Mouse (Mus musculus) naive thymus-derived CD4-positive, alpha-beta T cell, adult 2 months (primary cell): ENCODE results near the gene Rpl35.
A peak's percentile ranks its signal among the peaks of the same experiment; 100 is the strongest.
"Not testable (repeated sequence)": the region's sequence is repeated elsewhere in the genome, so short reads cannot be mapped to it uniquely, and the experiment has no call there.

Experiments used
- DNase-seq: peaks from one replicate; pipeline ENCODE4 v3.0.0-alpha.2; 2011; ENCODE audit warnings: low read depth

Gene Rpl35

GRCm38 (mm10) chr2:39005574-39006079 lies at the start of gene Rpl35:
TSS of gene Rpl35 (minus strand) at chr2:39005624.
- DNase-seq = peak; percentile 77

GRCm38 (mm10) chr2:39048515-39048914 lies 43.1 kb upstream of the Rpl35 start:
- no peak for DNase-seq

- DNase-seq = no peak
These were observed 34.8 kb upstream of the Rpl35 start for GRCm38 (mm10) chr2:39040215-39040614.

- DNase-seq = no peak
These were observed 26.2 kb upstream of the Rpl35 start for GRCm38 (mm10) chr2:39031611-39032010.

GRCm38 (mm10) chr2:39020004-39020403 lies 14.6 kb upstream of the Rpl35 start:
- no peak for DNase-seq

GRCm38 (mm10) chr2:39016581-39016980 lies 11.2 kb upstream of the Rpl35 start:
- no peak for DNase-seq

GRCm38 (mm10) chr2:39012768-39013279 lies 7.4 kb upstream of the Rpl35 start:
- no peak for DNase-seq

- DNase-seq = no peak
These were observed 6.5 kb upstream of the Rpl35 start for GRCm38 (mm10) chr2:39011971-39012370.

GRCm38 (mm10) chr2:39011264-39011663 lies 5.8 kb upstream of the Rpl35 start:
- DNase-seq = no peak

- not testable (repeated sequence) for DNase-seq
These were observed 4.7 kb upstream of the Rpl35 start for GRCm38 (mm10) chr2:39010144-39010543.

- DNase-seq = peak; percentile 85
These were observed 3.5 kb upstream of the Rpl35 start for GRCm38 (mm10) chr2:39008954-39009365.

- no peak for DNase-seq
These were observed 3.0 kb upstream of the Rpl35 start for GRCm38 (mm10) chr2:39008350-39008851.

- DNase-seq = peak; percentile 95
These were observed 2.4 kb upstream of the Rpl35 start for GRCm38 (mm10) chr2:39007865-39008264.

- DNase-seq = no peak
These were observed 816 bp upstream of the Rpl35 start for GRCm38 (mm10) chr2:39006149-39006730.

GRCm38 (mm10) chr2:39004880-39005435 lies 466 bp downstream of the Rpl35 start, which contains the start of gene Arpc5l:
TSS of gene Arpc5l (plus strand) at chr2:39005348.
- DNase-seq = peak; percentile 93

GRCm38 (mm10) chr2:39004372-39004771 lies 1.1 kb downstream of the Rpl35 start:
- peak; percentile 64 for DNase-seq

GRCm38 (mm10) chr2:39003512-39003911 lies 1.9 kb downstream of the Rpl35 start:
- DNase-seq = no peak

GRCm38 (mm10) chr2:39003106-39003505 lies 2.3 kb downstream of the Rpl35 start:
- DNase-seq = no peak

GRCm38 (mm10) chr2:39001866-39002265 lies 3.6 kb downstream of the Rpl35 start:
- no peak for DNase-seq

- no peak for DNase-seq
These were observed 4.9 kb downstream of the Rpl35 start for GRCm38 (mm10) chr2:39000587-39000919.

- DNase-seq = no peak
These were observed 5.4 kb downstream of the Rpl35 start for GRCm38 (mm10) chr2:38999910-39000586.

- DNase-seq = no peak
These were observed 6.0 kb downstream of the Rpl35 start for GRCm38 (mm10) chr2:38999381-38999780.
